Mouse (Mus musculus): Measurements from ENCODE around the gene Creb1.

The Creb1 gene

GRCm38 (mm10) chr1:64532589-64533470, at the start of gene Creb1:
Gene Creb1 (plus strand): TSS chr1:64532645.
- peak; percentile 99 for DNase-seq

- DNase-seq, result no peak
Observed at GRCm38 (mm10) chr1:64488521-64489029, 43.9 kb upstream of the Creb1 start.

- no peak for DNase-seq
Observed at GRCm38 (mm10) chr1:64496803-64497202, 35.6 kb upstream of the Creb1 start.

GRCm38 (mm10) chr1:64501382-64502140, 30.9 kb upstream of the Creb1 start:
- DNase-seq, result no peak

- DNase-seq, result no peak
Observed at GRCm38 (mm10) chr1:64508479-64509096, 23.9 kb upstream of the Creb1 start.

GRCm38 (mm10) chr1:64509678-64510077, 22.8 kb upstream of the Creb1 start:
- peak; percentile 66 for DNase-seq

GRCm38 (mm10) chr1:64514184-64514583, 18.3 kb upstream of the Creb1 start:
- DNase-seq, result no peak

GRCm38 (mm10) chr1:64516593-64516992, 15.9 kb upstream of the Creb1 start:
- DNase-seq, result no peak

GRCm38 (mm10) chr1:64518480-64518879, 14.0 kb upstream of the Creb1 start:
- no peak for DNase-seq

- no peak for DNase-seq
Observed at GRCm38 (mm10) chr1:64519345-64519744, 13.1 kb upstream of the Creb1 start.

- DNase-seq, result no peak
Observed at GRCm38 (mm10) chr1:64519901-64520300, 12.5 kb upstream of the Creb1 start.

- DNase-seq, result no peak
Observed at GRCm38 (mm10) chr1:64521734-64522133, 10.7 kb upstream of the Creb1 start.

- DNase-seq, result no peak
Observed at GRCm38 (mm10) chr1:64522637-64523036, 9.8 kb upstream of the Creb1 start.

- peak; percentile 48 for DNase-seq
Observed at GRCm38 (mm10) chr1:64523117-64523516, 9.3 kb upstream of the Creb1 start.

- no peak for DNase-seq
Observed at GRCm38 (mm10) chr1:64524661-64525060, 7.8 kb upstream of the Creb1 start.

- DNase-seq, result no peak
Observed at GRCm38 (mm10) chr1:64527626-64528025, 4.8 kb upstream of the Creb1 start.

GRCm38 (mm10) chr1:64529781-64530315, 2.6 kb upstream of the Creb1 start:
- no peak for DNase-seq

GRCm38 (mm10) chr1:64531548-64531947, 897 bp upstream of the Creb1 start:
- no peak for DNase-seq

- DNase-seq, result no peak
Observed at GRCm38 (mm10) chr1:64532067-64532523, 350 bp upstream of the Creb1 start.

GRCm38 (mm10) chr1:64533471-64534443, 1.3 kb downstream of the Creb1 start:
- no peak for DNase-seq

- no peak for DNase-seq
Observed at GRCm38 (mm10) chr1:64538837-64539367, 6.5 kb downstream of the Creb1 start.
